Mouse (Mus musculus): ENCODE data around the gene Casp12. TPM values are rescaled to one million over a fixed set of nuclear protein-coding genes. Genes with fewer than 3 reads are reported as not detected.
"Not testable (repeated sequence)": the region's sequence is repeated elsewhere in the genome, so short reads cannot be mapped to it uniquely, and the experiment has no call there.

The Casp12 gene
- polyA plus RNA-seq, 1 experiment from 2014 or later = 0.66 TPM

GRCm38 (mm10) chr9:5347381-5347780 is 2.2 kb downstream of the Casp12 start:
- Histone ChIP-seq H3K27me3 (replicated peaks) (no peaks in the 10 kb centered on the region), H3K4me3 (no peak overlapping the region), H3K9me3 (no peaks in the 10 kb centered on the region), H3K36me3 (replicated peaks) (no peaks in the 10 kb centered on the region), H3K27ac (no peak overlapping the region), H3K4me2 (no peak overlapping the region), H3K9ac (no peak overlapping the region), H3K4me1 (no peaks in the 10 kb centered on the region)
- WGBS = 80% methylated on average over 4 of the region's 4 CpGs
- ATAC-seq (replicated peaks) = no peak

GRCm38 (mm10) chr9:5353673-5354072 is 8.4 kb downstream of the Casp12 start:
- WGBS = 85% methylated on average over 2 of the region's 2 CpGs
- H3K27me3 ChIP-seq (replicated peaks) = no peaks in the 10 kb centered on the region
- H3K4me1 ChIP-seq = no peaks in the 10 kb centered on the region
- no peaks in the 10 kb centered on the region for H3K9me3 ChIP-seq
- ATAC-seq (replicated peaks) = no peak
- no peaks in the 10 kb centered on the region for H3K36me3 ChIP-seq (replicated peaks)
- no peak overlapping the region for H3K27ac ChIP-seq
- H3K9ac ChIP-seq = no peak overlapping the region
- H3K4me3 ChIP-seq = no peak overlapping the region
- no peak overlapping the region for H3K4me2 ChIP-seq

DNA sequence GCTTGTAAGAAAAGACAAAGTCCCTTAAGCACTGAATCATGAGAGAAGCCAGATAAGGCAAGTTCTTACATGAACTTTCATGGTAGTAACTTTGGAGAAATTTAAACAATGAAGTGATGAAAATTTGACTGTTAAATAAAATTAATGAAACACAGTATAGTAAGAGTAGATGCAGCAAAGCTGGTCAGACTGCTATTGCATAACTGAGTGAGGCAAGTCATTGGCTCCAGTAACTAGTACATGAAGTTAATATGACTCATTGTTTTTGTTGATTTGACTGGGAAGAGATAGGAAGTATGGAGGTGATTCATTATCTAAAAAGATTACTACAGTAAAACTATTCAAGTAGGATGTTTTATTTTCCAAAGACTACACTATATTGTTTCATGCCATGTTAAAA is 11.6 kb downstream of the Casp12 start:
- Histone ChIP-seq H3K4me1 (no peaks in the 10 kb centered on the region), H3K36me3 (replicated peaks) (no peaks in the 10 kb centered on the region), H3K9ac (no peak overlapping the region), H3K27me3 (replicated peaks) (no peaks in the 10 kb centered on the region), H3K9me3 (no peaks in the 10 kb centered on the region), H3K4me3 (no peak overlapping the region), H3K27ac (no peak overlapping the region), H3K4me2 (no peak overlapping the region)
- no peak for ATAC-seq (replicated peaks)

GRCm38 (mm10) chr9:5393561-5393960 is 48.3 kb downstream of the Casp12 start:
- H3K4me2 ChIP-seq = no peak overlapping the region
- H3K27ac ChIP-seq = no peak overlapping the region
- H3K36me3 ChIP-seq (replicated peaks) = no peaks in the 10 kb centered on the region
- no peak overlapping the region for H3K4me3 ChIP-seq
- H3K9ac ChIP-seq = no peak overlapping the region
- no peaks in the 10 kb centered on the region for H3K4me1 ChIP-seq
- no peak for ATAC-seq (replicated peaks)
- no peaks in the 10 kb centered on the region for H3K9me3 ChIP-seq
- no peaks in the 10 kb centered on the region for H3K27me3 ChIP-seq (replicated peaks)

DNA sequence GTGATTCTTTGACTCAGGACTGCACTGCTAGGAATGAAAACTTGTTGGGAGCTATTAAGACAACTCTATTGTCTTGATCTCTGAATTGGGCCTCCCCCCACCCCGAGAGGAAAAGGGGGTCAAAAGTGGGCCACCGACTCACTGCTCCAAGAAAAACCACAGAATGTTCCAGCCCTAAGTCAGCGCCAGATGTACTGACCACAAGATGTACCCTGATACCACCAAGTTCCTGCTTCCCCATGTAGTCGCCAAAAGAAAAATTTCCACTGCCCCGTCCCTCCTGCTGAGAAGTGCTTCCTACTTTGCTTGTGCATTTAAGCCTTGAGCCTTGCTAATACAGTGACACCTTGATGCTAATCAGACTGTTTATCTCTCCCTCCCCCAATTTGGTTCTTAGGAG is 50.6 kb downstream of the Casp12 start:
- H3K27me3 ChIP-seq (replicated peaks); H3K4me2 ChIP-seq; H3K36me3 ChIP-seq (replicated peaks); H3K4me3 ChIP-seq; H3K9me3 ChIP-seq; H3K4me1 ChIP-seq; H3K27ac ChIP-seq; ATAC-seq (replicated peaks); H3K9ac ChIP-seq: not testable (repeated sequence)
- WGBS = 87% methylated on average over 5 of the region's 5 CpGs

- no peaks in the 10 kb centered on the region for H3K27me3 ChIP-seq (replicated peaks)
- 94% methylated on average over 1 of the region's 1 CpGs for WGBS
- no peak overlapping the region for H3K4me2 ChIP-seq
- no peaks in the 10 kb centered on the region for H3K9me3 ChIP-seq
- no peaks in the 10 kb centered on the region for H3K4me1 ChIP-seq
- ATAC-seq (replicated peaks) = no peak
- H3K36me3 ChIP-seq (replicated peaks) = no peaks in the 10 kb centered on the region
- no peak overlapping the region for H3K4me3 ChIP-seq
- no peak overlapping the region for H3K9ac ChIP-seq
- H3K27ac ChIP-seq = no peak overlapping the region
These were observed 65.8 kb downstream of the Casp12 start for GRCm38 (mm10) chr9:5410988-5411568.

- H3K9me3 ChIP-seq = no peaks in the 10 kb centered on the region
- H3K4me1 ChIP-seq = no peaks in the 10 kb centered on the region
- no peak overlapping the region for H3K4me2 ChIP-seq
- no peak overlapping the region for H3K4me3 ChIP-seq
- no peak overlapping the region for H3K27ac ChIP-seq
- peak; percentile 82 for ATAC-seq (replicated peaks)
- no peaks in the 10 kb centered on the region for H3K27me3 ChIP-seq (replicated peaks)
- H3K9ac ChIP-seq = no peak overlapping the region
- no peaks in the 10 kb centered on the region for H3K36me3 ChIP-seq (replicated peaks)
- WGBS = 16% methylated on average over 4 of the region's 4 CpGs
These were observed 67.3 kb downstream of the Casp12 start for GRCm38 (mm10) chr9:5412446-5413111.

DNA sequence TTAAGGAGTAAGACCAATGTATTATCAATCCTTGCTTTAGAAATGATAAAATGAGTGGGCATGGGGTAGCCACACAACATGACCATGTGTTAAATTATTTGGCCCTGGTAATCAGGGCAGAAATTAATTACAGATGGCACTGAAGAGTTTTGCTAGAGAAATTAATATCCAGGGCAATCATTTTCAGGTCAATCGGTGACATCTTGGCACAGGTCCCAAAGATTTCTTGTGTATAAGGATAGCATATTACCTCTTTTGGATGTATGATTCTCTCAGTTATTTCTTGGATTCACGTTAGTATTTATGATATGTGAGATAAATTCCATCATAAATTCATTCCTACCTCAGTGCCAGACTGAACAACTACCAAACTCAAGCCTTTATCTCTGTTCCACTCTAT is 72.6 kb downstream of the Casp12 start:
- no peak overlapping the region for H3K4me2 ChIP-seq
- no peak overlapping the region for H3K9ac ChIP-seq
- 73% methylated on average over 2 of the region's 2 CpGs for WGBS
- ATAC-seq (replicated peaks) = no peak
- H3K27me3 ChIP-seq (replicated peaks) = no peaks in the 10 kb centered on the region
- no peak overlapping the region for H3K4me3 ChIP-seq
- no peaks in the 10 kb centered on the region for H3K36me3 ChIP-seq (replicated peaks)
- H3K4me1 ChIP-seq = no peaks in the 10 kb centered on the region
- H3K9me3 ChIP-seq = no peaks in the 10 kb centered on the region
- no peak overlapping the region for H3K27ac ChIP-seq

Other genes starting within 250 kb of the Casp12 start
- 0.76 and 0.82 TPM in 2 replicates for gene Casp1, start 46.9 kb upstream of the Casp12 start, polyA plus RNA-seq (2015; fragmentation: Nextera tagmentation; extraction: Ambion mirVana)
- gene Casp4, start 36.6 kb upstream of the Casp12 start, polyA plus RNA-seq (2015; fragmentation: Nextera tagmentation; extraction: Ambion mirVana) = 0.49 and 0.92 TPM in 2 replicates